Mouse (Mus musculus): ENCODE measurements around the gene Ccdc114. TPM values are rescaled to one million over a fixed set of nuclear protein-coding genes. Genes with fewer than 3 reads are reported as not detected.
A peak's percentile ranks its signal among the peaks of the same experiment; 100 is the strongest.
"Not testable (repeated sequence)": the region's sequence is repeated elsewhere in the genome, so short reads cannot be mapped to it uniquely, and the experiment has no call there.

Gene Ccdc114
- polyA plus RNA-seq, 1 experiment from 2014 or later: 3.4 TPM

GRCm38 (mm10) chr7:45920583-45921241 lies 3.2 kb upstream of the Ccdc114 start:
- peaks cover 37% of the 10 kb centered on the region for H3K4me1 ChIP-seq (replicated peaks)
- H3K27me3 ChIP-seq: no peaks in the 10 kb centered on the region
- no peak for ATAC-seq (ENCODE audit: low read depth)
- WGBS: 52% methylated on average over 9 of the region's 9 CpGs
- peak overlapping the region; percentile 32 for H3K4me3 ChIP-seq
- H3K9ac ChIP-seq: peak overlapping the region; percentile 50
- H3K27ac ChIP-seq (replicated peaks): no peak overlapping the region
- no peaks in the 10 kb centered on the region for H3K36me3 ChIP-seq
- no peaks in the 10 kb centered on the region for H3K9me3 ChIP-seq
- peak overlapping the region; percentile 44 for H3K4me2 ChIP-seq

GRCm38 (mm10) chr7:45921242-45921621 lies 2.6 kb upstream of the Ccdc114 start, which contains the start of gene Emp3:
Gene Emp3 (minus strand): TSS chr7:45921404.
- peaks cover 32% of the 10 kb centered on the region for H3K4me1 ChIP-seq (replicated peaks)
- ATAC-seq (ENCODE audit: low read depth): no peak
- H3K27me3 ChIP-seq: no peaks in the 10 kb centered on the region
- no peaks in the 10 kb centered on the region for H3K9me3 ChIP-seq
- H3K27ac ChIP-seq (replicated peaks): peak within 1 kb of the TSS; percentile 86
- H3K36me3 ChIP-seq: no peaks in the 10 kb centered on the region
- peak within 1 kb of the TSS; percentile 54 for H3K4me2 ChIP-seq
- peak within 1 kb of the TSS; percentile 32 for H3K4me3 ChIP-seq
- peak within 1 kb of the TSS; percentile 50 for H3K9ac ChIP-seq
- 42% methylated on average over 9 of the region's 9 CpGs for WGBS

GRCm38 (mm10) chr7:45921950-45922600 lies 1.8 kb upstream of the Ccdc114 start:
- WGBS: 85% methylated on average over 12 of the region's 12 CpGs
- ATAC-seq (ENCODE audit: low read depth): no peak

GRCm38 (mm10) chr7:45922928-45923761 lies 727 bp upstream of the Ccdc114 start:
- peak overlapping the region; percentile 54 for H3K4me2 ChIP-seq
- H3K9ac ChIP-seq: peak overlapping the region; percentile 60
- no peaks in the 10 kb centered on the region for H3K36me3 ChIP-seq
- peaks cover 14% of the 10 kb centered on the region for H3K27me3 ChIP-seq
- under 1% methylated on average over 37 of the region's 37 CpGs for WGBS
- H3K9me3 ChIP-seq: no peaks in the 10 kb centered on the region
- peak; percentile 93 for ATAC-seq (ENCODE audit: low read depth)
- H3K4me3 ChIP-seq: peak overlapping the region; percentile 44
- H3K4me1 ChIP-seq (replicated peaks): peaks cover 15% of the 10 kb centered on the region
- H3K27ac ChIP-seq (replicated peaks): peak overlapping the region; percentile 86

More at GRCm38 (mm10) chr7:45921950-45922600, 1.8 kb upstream of the Ccdc114 start:
- Histone ChIP-seq H3K27me3 (peaks cover 3% of the 10 kb centered on the region; the same call in 1 of the 2 replicates), H3K4me2 (peak overlapping the region; percentile 54), H3K27ac (replicated peaks) (peak overlapping the region; percentile 86), H3K9me3 (no peaks in the 10 kb centered on the region), H3K4me1 (replicated peaks) (peaks cover 24% of the 10 kb centered on the region), H3K9ac (no peak overlapping the region), H3K36me3 (no peaks in the 10 kb centered on the region), H3K4me3 (no peak overlapping the region)

GRCm38 (mm10) chr7:45924429-45924816 lies 551 bp downstream of the Ccdc114 start:
- H3K27ac ChIP-seq (replicated peaks): no peak overlapping the region
- 15% methylated on average over 14 of the region's 14 CpGs for WGBS

GRCm38 (mm10) chr7:45928626-45929295 lies 4.9 kb downstream of the Ccdc114 start:
- 18% methylated on average over 19 of the region's 23 CpGs for WGBS
- H3K27ac ChIP-seq (replicated peaks): no peak overlapping the region
- 0 out of 2 replicates have a peak overlapping the region, but pooled peaks have one; percentile 20 for H3K4me2 ChIP-seq
- H3K9ac ChIP-seq: no peak overlapping the region
- no peaks in the 10 kb centered on the region for H3K36me3 ChIP-seq
- H3K4me3 ChIP-seq: no peak overlapping the region
- no peak for ATAC-seq (ENCODE audit: low read depth)
- H3K9me3 ChIP-seq: no peaks in the 10 kb centered on the region
- 0 out of 2 replicates have a peak, but pooled peaks cover 4% of the 10 kb centered on the region for H3K4me1 ChIP-seq (replicated peaks)
- peaks cover 24% of the 10 kb centered on the region for H3K27me3 ChIP-seq

More at GRCm38 (mm10) chr7:45924429-45924816, 551 bp downstream of the Ccdc114 start:
- peaks cover 15% of the 10 kb centered on the region for H3K4me1 ChIP-seq (replicated peaks)
- no peak for ATAC-seq (ENCODE audit: low read depth)
- H3K9me3 ChIP-seq: no peaks in the 10 kb centered on the region
- H3K27me3 ChIP-seq: peaks cover 22% of the 10 kb centered on the region
- peak overlapping the region; percentile 54 for H3K4me2 ChIP-seq
- H3K9ac ChIP-seq: peak overlapping the region; percentile 43; the same call in 1 of the 2 replicates
- peak overlapping the region; percentile 44 for H3K4me3 ChIP-seq
- H3K36me3 ChIP-seq: no peaks in the 10 kb centered on the region

GRCm38 (mm10) chr7:45929688-45930087 lies 5.8 kb downstream of the Ccdc114 start:
- H3K9me3 ChIP-seq: no peaks in the 10 kb centered on the region
- no peaks in the 10 kb centered on the region for H3K4me1 ChIP-seq (replicated peaks)
- no peak for ATAC-seq (ENCODE audit: low read depth)
- no peak overlapping the region for H3K27ac ChIP-seq (replicated peaks)
- H3K9ac ChIP-seq: no peak overlapping the region
- no peaks in the 10 kb centered on the region for H3K36me3 ChIP-seq
- H3K27me3 ChIP-seq: peaks cover 24% of the 10 kb centered on the region
- WGBS: 84% methylated on average over 1 of the region's 1 CpGs
- H3K4me2 ChIP-seq: no peak overlapping the region
- H3K4me3 ChIP-seq: no peak overlapping the region

GRCm38 (mm10) chr7:45933766-45934165 lies 9.9 kb downstream of the Ccdc114 start:
- H3K4me2 ChIP-seq; H3K4me1 ChIP-seq (replicated peaks); ATAC-seq (ENCODE audit: low read depth); H3K36me3 ChIP-seq; H3K9me3 ChIP-seq; H3K9ac ChIP-seq; H3K27me3 ChIP-seq; H3K27ac ChIP-seq (replicated peaks); H3K4me3 ChIP-seq: not testable (repeated sequence)
- 90% methylated on average over 12 of the region's 12 CpGs for WGBS

- no peaks in the 10 kb centered on the region for H3K27me3 ChIP-seq
- no peaks in the 10 kb centered on the region for H3K9me3 ChIP-seq
- no peaks in the 10 kb centered on the region for H3K36me3 ChIP-seq
- H3K4me1 ChIP-seq (replicated peaks): no peaks in the 10 kb centered on the region
- no peak overlapping the region for H3K9ac ChIP-seq
- H3K27ac ChIP-seq (replicated peaks): no peak overlapping the region
- peak; percentile 72; the same call in 1 of the 2 replicates for ATAC-seq (ENCODE audit: low read depth)
- WGBS: 27% methylated on average over 7 of the region's 7 CpGs
- H3K4me3 ChIP-seq: no peak overlapping the region
- no peak overlapping the region for H3K4me2 ChIP-seq
Observed at GRCm38 (mm10) chr7:45935114-45935513, 11.2 kb downstream of the Ccdc114 start.

- Histone ChIP-seq H3K36me3 (no peaks in the 10 kb centered on the region), H3K9me3 (no peaks in the 10 kb centered on the region), H3K4me2 (no peak overlapping the region), H3K27ac (replicated peaks) (no peak overlapping the region), H3K4me3 (no peak overlapping the region), H3K4me1 (replicated peaks) (no peaks in the 10 kb centered on the region), H3K9ac (no peak overlapping the region), H3K27me3 (no peaks in the 10 kb centered on the region)
- 46% methylated on average over 2 of the region's 2 CpGs for WGBS
- ATAC-seq (ENCODE audit: low read depth): no peak
Observed at GRCm38 (mm10) chr7:45939836-45940235, 16.0 kb downstream of the Ccdc114 start.

GRCm38 (mm10) chr7:45941986-45942385 lies 18.1 kb downstream of the Ccdc114 start:
- no peak overlapping the region for H3K4me2 ChIP-seq
- H3K4me3 ChIP-seq: no peak overlapping the region
- WGBS: 86% methylated on average over 9 of the region's 9 CpGs
- H3K9me3 ChIP-seq: no peaks in the 10 kb centered on the region
- H3K9ac ChIP-seq: no peak overlapping the region
- H3K36me3 ChIP-seq: no peaks in the 10 kb centered on the region
- no peak overlapping the region for H3K27ac ChIP-seq (replicated peaks)
- H3K27me3 ChIP-seq: no peaks in the 10 kb centered on the region
- no peak for ATAC-seq (ENCODE audit: low read depth)
- H3K4me1 ChIP-seq (replicated peaks): no peaks in the 10 kb centered on the region
